Mouse (Mus musculus): ENCODE measurements around the gene Oas1f.
"Not testable (repeated sequence)": the region's sequence is repeated elsewhere in the genome, so short reads cannot be mapped to it uniquely, and the experiment has no call there.

The Oas1f gene

GRCm38 (mm10) chr5:120876839-120877238 is 29.7 kb downstream of the Oas1f start:
- DNase-seq, result not testable (repeated sequence)

GRCm38 (mm10) chr5:120877407-120877806 is 30.2 kb downstream of the Oas1f start:
- not testable (repeated sequence) for DNase-seq

GRCm38 (mm10) chr5:120878803-120879202 is 31.6 kb downstream of the Oas1f start:
- DNase-seq, result not testable (repeated sequence)

- not testable (repeated sequence) for DNase-seq
Observed at GRCm38 (mm10) chr5:120881681-120882080, 34.5 kb downstream of the Oas1f start.

- DNase-seq, result peak; percentile 18 to 33
Observed at GRCm38 (mm10) chr5:120887413-120887812, 40.2 kb downstream of the Oas1f start, which contains the start of gene Oas1g. TSS of gene Oas1g (minus strand) at chr5:120887613.

GRCm38 (mm10) chr5:120887831-120888230 is 40.7 kb downstream of the Oas1f start:
- DNase-seq, result no peak

- DNase-seq, result not testable (repeated sequence)
Observed at GRCm38 (mm10) chr5:120888294-120888815, 41.2 kb downstream of the Oas1f start.

- DNase-seq, result no peak
Observed at GRCm38 (mm10) chr5:120890026-120890425, 42.9 kb downstream of the Oas1f start.

- no peak for DNase-seq
Observed at GRCm38 (mm10) chr5:120890991-120891390, 43.8 kb downstream of the Oas1f start.

GRCm38 (mm10) chr5:120891566-120892242 is 44.5 kb downstream of the Oas1f start:
- not testable (repeated sequence) for DNase-seq

- DNase-seq, result no peak
Observed at GRCm38 (mm10) chr5:120892243-120892660, 45.1 kb downstream of the Oas1f start.

- not testable (repeated sequence) for DNase-seq
Observed at GRCm38 (mm10) chr5:120893866-120894265, 46.7 kb downstream of the Oas1f start.

- DNase-seq, result not testable (repeated sequence)
Observed at GRCm38 (mm10) chr5:120894692-120895091, 47.5 kb downstream of the Oas1f start.

- no peak for DNase-seq
Observed at GRCm38 (mm10) chr5:120895231-120895900, 48.2 kb downstream of the Oas1f start.

GRCm38 (mm10) chr5:120898307-120898706 is 51.1 kb downstream of the Oas1f start:
- DNase-seq, result no peak

- DNase-seq, result no peak
Observed at GRCm38 (mm10) chr5:120898726-120899125, 51.6 kb downstream of the Oas1f start.

GRCm38 (mm10) chr5:120900666-120901065 is 53.5 kb downstream of the Oas1f start:
- DNase-seq, result no peak

- DNase-seq, result no peak
Observed at GRCm38 (mm10) chr5:120902056-120902455, 54.9 kb downstream of the Oas1f start.

- DNase-seq, result peak; percentile 18 to 25
Observed at GRCm38 (mm10) chr5:120906791-120907733, 59.9 kb downstream of the Oas1f start, which contains the start of gene Oas1a. TSS of gene Oas1a (minus strand) at chr5:120907521.
